Comparison of ENCODE assay signal across 22 mouse cellular contexts in the genomic region with DNA sequence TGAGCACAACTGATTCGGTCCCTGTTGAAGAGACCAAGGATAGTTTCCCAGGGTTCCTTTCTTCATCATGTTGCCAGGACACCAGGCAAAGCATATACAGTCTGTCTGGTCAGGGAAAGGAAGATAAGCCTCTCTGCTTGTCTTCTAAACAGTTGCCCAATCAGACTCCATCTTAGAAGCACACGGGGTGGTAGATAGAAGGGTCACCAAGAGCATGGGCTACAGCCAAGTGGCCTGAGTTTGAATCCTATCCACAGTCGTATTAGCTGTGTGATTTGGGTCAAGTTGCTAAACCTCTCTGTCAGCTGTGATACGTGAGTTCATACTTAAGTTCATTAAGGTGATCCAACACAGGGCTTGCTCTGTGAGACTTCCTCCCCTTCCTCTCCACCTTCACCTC. TPM values are rescaled to one million over a fixed set of nuclear protein-coding genes. Genes with fewer than 3 reads are reported as not detected.
DNase-seq lines count a peak whose midpoint lies in the region; ATAC-seq and TF ChIP-seq lines count a peak whose summit lies in the region.
"Had no signal": no experiment of that assay in that cellular context is flagged by ENCODE, and none has a peak within 500 bp of the region (broad histone marks: within the 10 kb centered on the region; RNA-seq: fewer than 3 reads in every experiment).

No protein-coding gene starts in this region.

- TF ChIP-seq CTCF in heart, postnatal 0 days (IDR thresholded peaks at IDR 0.05; ENCODE audit: low read depth) = no peak
- TF ChIP-seq CTCF in midbrain, postnatal 0 days (IDR thresholded peaks at IDR 0.05) = no peak

- ATAC-seq in heart, postnatal 0 days (ENCODE audit: insufficient read depth, low read depth) = no peak
- ATAC-seq in midbrain, postnatal 0 days (ENCODE audit: low FRiP score) = no peak
- ATAC-seq: forebrain, embryonic 16.5 days; inflammation-experienced regulatory T-cells, adult 6 months had no signal

- DNase-seq in heart, embryonic 10.5 days (ENCODE audit: low spot score) = no peak
- no peak for DNase-seq in heart, adult 9 months (ENCODE audit: low spot score in 2 of 2)
- DNase-seq in adipocyte (ENCODE audit: low spot score) = peak; percentile 25
- no peak for DNase-seq in heart, postnatal 0 days (ENCODE audit: low spot score)
- DNase-seq in midbrain, postnatal 0 days (ENCODE audit: low spot score) = no peak
- no peak for DNase-seq in T-cell, adult 2 months (ENCODE audit: low spot score)
- DNase-seq: adrenal gland, postnatal 10 days; cerebellum, adult 11-12 months; cerebellum, adult 9-10 months; cerebellum, postnatal 25 days; gastrocnemius, postnatal 25 days; kidney, adult 8-10 months had no signal

- peak overlapping the region; percentile 56 for H3K4me2 ChIP-seq in heart, postnatal 0 days (ENCODE audit: low read depth, low read length)
- no peak overlapping the region for H3K4me2 ChIP-seq in midbrain, postnatal 0 days (ENCODE audit: low read depth, low read length, poor library complexity, severe bottlenecking)
- H3K4me2 ChIP-seq: embryonic facial prominence, embryonic 13.5 days; forebrain, embryonic 12.5 days; hindbrain, embryonic 15.5 days had no signal

- H3K36me3 ChIP-seq in heart, embryonic 10.5 days = no peaks in the 10 kb centered on the region; the same call in 1 of the 2 replicates
- H3K36me3 ChIP-seq in heart, postnatal 0 days (replicated peaks; ENCODE audit: control insufficient read depth, insufficient read depth, low read length) = peaks cover 28% of the 10 kb centered on the region
- H3K36me3 ChIP-seq in midbrain, postnatal 0 days (ENCODE audit: insufficient read depth, low read length) = no peaks in the 10 kb centered on the region
- H3K36me3 ChIP-seq: embryonic facial prominence, embryonic 13.5 days; forebrain, embryonic 12.5 days; hindbrain, embryonic 10.5 days; hindbrain, embryonic 15.5 days had no signal

- H3K27me3 ChIP-seq in heart, embryonic 10.5 days (ENCODE audit: insufficient read depth, poor library complexity, severe bottlenecking) = no peaks in the 10 kb centered on the region
- no peaks in the 10 kb centered on the region for H3K27me3 ChIP-seq in heart, postnatal 0 days (ENCODE audit: control insufficient read depth, insufficient read depth, low read length)
- no peaks in the 10 kb centered on the region for H3K27me3 ChIP-seq in midbrain, postnatal 0 days (ENCODE audit: insufficient read depth, low read length)
- H3K27me3 ChIP-seq: embryonic facial prominence, embryonic 13.5 days; forebrain, embryonic 12.5 days; hindbrain, embryonic 15.5 days had no signal

- no peak for TF ChIP-seq EP300 in heart, postnatal 0 days (IDR thresholded peaks at IDR 0.05; ENCODE audit: low read depth)

- H3K27ac ChIP-seq in heart, embryonic 10.5 days = peak overlapping the region; percentile 88
- H3K27ac ChIP-seq in brown adipose tissue, adult 24 weeks (replicated peaks; ENCODE audit: low read depth, low read length) = peak overlapping the region; percentile 32; the same call in 1 of the 2 replicates
- peak overlapping the region; percentile 95 for H3K27ac ChIP-seq in heart, postnatal 0 days (ENCODE audit: low read depth)
- no peak overlapping the region for H3K27ac ChIP-seq in midbrain, postnatal 0 days (ENCODE audit: low read depth, low read length)
- H3K27ac ChIP-seq: embryonic facial prominence, embryonic 13.5 days; forebrain, embryonic 12.5 days; hindbrain, embryonic 10.5 days; hindbrain, embryonic 15.5 days had no signal

- peak overlapping the region; percentile 52; the same call in 1 of the 2 replicates for H3K9ac ChIP-seq in heart, postnatal 0 days (replicated peaks; ENCODE audit: low read depth, low read length)
- no peak overlapping the region for H3K9ac ChIP-seq in midbrain, postnatal 0 days (replicated peaks; ENCODE audit: low read length, poor library complexity, severe bottlenecking)
- H3K9ac ChIP-seq: embryonic facial prominence, embryonic 13.5 days; forebrain, embryonic 12.5 days; hindbrain, embryonic 15.5 days had no signal

- H3K9me3 ChIP-seq in heart, embryonic 10.5 days = no peaks in the 10 kb centered on the region
- no peaks in the 10 kb centered on the region for H3K9me3 ChIP-seq in heart, postnatal 0 days (replicated peaks; ENCODE audit: control insufficient read depth, low read length)
- no peaks in the 10 kb centered on the region for H3K9me3 ChIP-seq in midbrain, postnatal 0 days (ENCODE audit: low read length)
- H3K9me3 ChIP-seq: embryonic facial prominence, embryonic 13.5 days; forebrain, embryonic 12.5 days; hindbrain, embryonic 10.5 days; hindbrain, embryonic 15.5 days had no signal

- no peak overlapping the region for H3K4me3 ChIP-seq in heart, embryonic 10.5 days
- H3K4me3 ChIP-seq in brown adipose tissue, adult 24 weeks (ENCODE audit: insufficient read depth, low read depth, low read length) = no peak overlapping the region
- peak overlapping the region; percentile 31; the same call in 1 of the 2 replicates for H3K4me3 ChIP-seq in heart, postnatal 0 days (ENCODE audit: low read depth, low read length)
- H3K4me3 ChIP-seq in midbrain, postnatal 0 days (ENCODE audit: low read depth, low read length) = no peak overlapping the region
- H3K4me3 ChIP-seq: embryonic facial prominence, embryonic 13.5 days; forebrain, embryonic 12.5 days; hindbrain, embryonic 10.5 days; hindbrain, embryonic 15.5 days had no signal

- 60% methylated on average over 4 of the region's 4 CpGs for WGBS in heart, embryonic 10.5 days
- WGBS in heart, postnatal 0 days = 38% methylated on average over 4 of the region's 4 CpGs
- whole genome bisulfite sequencing in midbrain, postnatal 0 days = 85% methylated on average over 4 of the region's 4 CpGs

- peaks cover 80% of the 10 kb centered on the region for H3K4me1 ChIP-seq in heart, embryonic 10.5 days
- H3K4me1 ChIP-seq in brown adipose tissue, adult 24 weeks (ENCODE audit: control insufficient read depth, insufficient read depth, insufficient read length, low read length) = peaks cover 14% of the 10 kb centered on the region
- peaks cover 50% of the 10 kb centered on the region for H3K4me1 ChIP-seq in heart, postnatal 0 days (ENCODE audit: control insufficient read depth, insufficient read depth)
- no peaks in the 10 kb centered on the region for H3K4me1 ChIP-seq in midbrain, postnatal 0 days (ENCODE audit: insufficient read depth, low read length)
- H3K4me1 ChIP-seq: forebrain, embryonic 12.5 days had no signal

RNA-seq across cellular contexts. Expression of a gene that starts 24.4 kb away (rescaled TPM):
- polyA plus RNA-seq in heart, embryonic 10.5 days (2016; fragmentation: Nextera tagmentation; extraction: Ambion mirVana) = 0.27 and 0.77 TPM in 2 replicates
- 56.5 and 59.6 TPM in 2 replicates for polyA plus RNA-seq in brown adipose tissue, adult 24 weeks (2012; ENCODE audit: insufficient read depth, insufficient read length, missing spikeins)
- not detected in 2 replicates for total RNA-seq in heart, postnatal 0 days (2014; rRNA removed; ENCODE audit: low replicate concordance)
- 0.11 TPM in 2 replicates for polyA plus RNA-seq in heart, postnatal 0 days (2015; fragmentation: Nextera tagmentation; extraction: Ambion mirVana)
- 0.14 and 0.16 TPM in 2 replicates for total RNA-seq in midbrain, postnatal 0 days (2014; rRNA removed)
- polyA plus RNA-seq in midbrain, postnatal 0 days (2015; fragmentation: Nextera tagmentation; extraction: Ambion mirVana) = 0.15 and 0.16 TPM in 2 replicates
- total RNA-seq: granulocyte monocyte progenitor cell, adult 5-6 weeks had no signal
- polyA plus RNA-seq: forebrain, embryonic 12.5 days; forebrain, embryonic 16.5 days; hindbrain, embryonic 10.5 days; hindbrain, embryonic 15.5 days; kidney, embryonic 16.5 days had no signal

RNA-seq across cellular contexts. Expression of a gene that starts 30.3 kb away (rescaled TPM):
- polyA plus RNA-seq in heart, embryonic 10.5 days (2016; fragmentation: Nextera tagmentation; extraction: Ambion mirVana) = 29.5 and 90.1 TPM in 2 replicates
- 78.0 and 123 TPM in 2 replicates for polyA plus RNA-seq in brown adipose tissue, adult 24 weeks (2012; ENCODE audit: insufficient read depth, insufficient read length, missing spikeins)
- total RNA-seq in heart, postnatal 0 days (2014; rRNA removed; ENCODE audit: low replicate concordance) = 4,504 and 5,889 TPM in 2 replicates
- polyA plus RNA-seq in heart, postnatal 0 days (2015; fragmentation: Nextera tagmentation; extraction: Ambion mirVana) = 3,958 and 4,151 TPM in 2 replicates
- 0.66 TPM in 1 of 2 replicates, not detected in the other for total RNA-seq in midbrain, postnatal 0 days (2014; rRNA removed)
- polyA plus RNA-seq in midbrain, postnatal 0 days (2015; fragmentation: Nextera tagmentation; extraction: Ambion mirVana) = 0.53 and 0.69 TPM in 2 replicates
- total RNA-seq: ES-E14; granulocyte monocyte progenitor cell, adult 5-6 weeks had no signal
- polyA plus RNA-seq: forebrain, embryonic 12.5 days; forebrain, embryonic 16.5 days; inflammation-experienced regulatory T-cells, adult 6 months had no signal

Comparison
In these comparisons a context has a peak if more than half of its experiments do, and no peak if none do; other contexts are left out.
1. RNA of a gene that starts 30.3 kb away (polyA plus RNA-seq): 3,958 to 4,151 TPM in heart, postnatal 0 days; 78.0 to 123 TPM in brown adipose tissue, adult 24 weeks, 29.5 to 90.1 TPM in heart, embryonic 10.5 days and 0.53 to 0.69 TPM in midbrain, postnatal 0 days; every median in the first group is over 10 times any median in the second.
2. RNA of a gene that starts 24.4 kb away (polyA plus RNA-seq): 56.5 to 59.6 TPM in brown adipose tissue, adult 24 weeks; 0.27 to 0.77 TPM in heart, embryonic 10.5 days, 0.15 to 0.16 TPM in midbrain, postnatal 0 days and 0.11 TPM in heart, postnatal 0 days; every median in the first group is over 10 times any median in the second.